Mouse (Mus musculus): ENCODE data around the gene Tmem82. TPM values are rescaled to one million over a fixed set of nuclear protein-coding genes. Genes with fewer than 3 reads are reported as not detected.
"Not testable (repeated sequence)": the region's sequence is repeated elsewhere in the genome, so short reads cannot be mapped to it uniquely, and the experiment has no call there.

Gene Tmem82
- polyA plus RNA-seq, 2 experiments from 2014 or later, result not detected

DNA sequence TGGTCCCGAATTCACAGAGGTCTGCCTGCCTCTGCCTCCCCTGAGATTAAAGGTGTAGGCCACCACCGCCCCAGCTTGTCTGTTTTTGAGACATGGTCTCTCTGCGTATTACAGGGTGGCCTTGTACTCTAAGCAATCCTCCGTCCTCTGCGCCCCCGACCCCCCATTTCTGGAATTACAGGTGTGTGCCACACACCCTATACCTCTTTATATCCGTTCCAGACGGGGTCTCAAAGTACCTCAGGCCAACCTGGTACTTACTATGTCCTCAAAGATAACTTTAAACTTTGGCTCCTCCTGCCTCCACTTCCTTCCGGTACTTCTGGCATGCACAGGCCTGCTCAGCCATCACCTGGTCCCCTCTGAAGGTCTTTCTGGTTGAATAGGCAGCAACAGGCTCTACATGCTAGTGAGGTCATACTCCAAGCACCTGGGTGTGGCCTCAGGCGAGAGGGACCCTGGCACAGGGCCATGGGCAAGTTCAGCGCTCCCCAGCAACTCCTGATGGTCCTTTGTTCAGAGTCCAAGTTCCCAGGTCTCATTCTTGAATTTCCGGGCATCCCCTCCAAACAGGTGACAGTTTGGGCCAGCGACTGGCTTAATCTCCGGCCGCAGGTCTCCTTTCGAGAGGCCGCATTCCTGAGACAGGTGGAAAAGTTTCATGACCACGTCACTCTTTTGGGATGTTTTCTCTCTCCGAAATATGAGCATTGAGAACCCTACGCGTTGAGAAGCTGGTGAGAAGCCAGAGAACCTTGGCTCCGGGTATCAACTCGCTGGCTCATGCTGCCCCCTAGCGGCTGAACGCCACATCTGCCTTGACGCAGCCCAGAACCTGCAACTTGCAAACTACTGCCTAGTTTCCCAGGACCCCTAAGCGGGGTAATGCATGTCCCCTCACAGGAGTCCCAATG, 43.4 kb downstream of the Tmem82 start:
- peak; percentile 77 for ATAC-seq

DNA sequence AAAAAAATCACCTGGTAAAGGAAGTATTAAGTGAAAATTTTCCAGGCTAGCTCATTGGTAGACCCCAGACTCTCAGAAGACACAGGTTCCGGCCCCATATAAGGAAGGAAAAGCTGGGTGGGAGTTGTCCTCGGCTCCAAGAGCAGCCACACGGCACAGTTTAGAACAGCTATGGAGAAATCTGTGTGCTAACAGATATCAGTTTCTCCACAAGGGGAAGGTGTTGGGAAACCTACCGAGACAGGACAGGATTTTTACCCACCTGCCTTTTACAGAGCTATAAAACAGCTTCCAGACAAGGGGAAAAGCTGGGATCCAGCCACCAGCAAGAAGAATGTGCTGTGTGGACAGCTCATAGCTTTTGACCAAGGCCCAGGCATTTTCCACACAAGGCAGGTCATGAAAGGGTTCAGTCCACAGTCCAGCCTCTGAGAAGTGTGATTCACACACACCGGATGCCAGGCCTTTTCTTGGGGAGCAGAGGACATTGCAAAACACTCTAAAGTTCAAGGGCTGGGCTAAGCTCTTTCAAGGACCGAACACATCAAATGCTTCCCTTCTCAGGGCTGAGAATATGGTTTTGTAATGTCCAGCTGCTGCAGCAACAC, 45.0 kb downstream of the Tmem82 start:
- no peak for ATAC-seq

DNA sequence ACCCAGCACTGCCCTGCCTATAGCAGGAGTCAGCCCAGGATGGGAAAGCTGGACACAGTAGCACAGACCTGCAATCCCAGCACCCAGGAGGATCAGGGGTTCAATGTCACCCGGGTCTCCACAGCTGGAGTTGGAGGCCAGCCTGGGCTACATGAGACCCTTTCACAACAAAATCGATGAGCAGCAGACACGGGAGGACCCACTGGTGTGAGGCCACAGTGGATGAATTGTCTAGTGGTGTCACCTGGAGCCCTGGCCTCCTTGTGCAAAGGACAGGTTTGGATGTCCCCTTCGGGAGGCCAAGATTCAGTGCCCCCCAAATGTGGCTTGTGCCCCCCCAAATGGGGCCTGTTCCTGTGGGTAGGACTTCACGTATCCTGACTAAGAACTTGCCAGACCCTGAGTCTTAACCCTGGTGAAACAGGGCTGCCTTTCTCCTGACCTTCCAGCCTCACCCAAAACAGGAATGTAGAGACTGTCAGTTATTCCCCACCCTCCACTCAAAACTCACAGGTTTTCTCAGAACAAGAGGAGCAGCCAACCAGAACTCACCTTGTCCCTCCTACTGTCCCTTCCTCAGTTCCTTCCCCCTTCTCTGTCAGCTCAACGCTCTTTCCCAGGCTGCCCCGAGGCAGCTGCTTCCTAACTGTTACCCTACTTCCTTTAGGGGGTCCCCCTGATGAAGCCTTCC, 45.6 kb downstream of the Tmem82 start:
- no peak for ATAC-seq

DNA sequence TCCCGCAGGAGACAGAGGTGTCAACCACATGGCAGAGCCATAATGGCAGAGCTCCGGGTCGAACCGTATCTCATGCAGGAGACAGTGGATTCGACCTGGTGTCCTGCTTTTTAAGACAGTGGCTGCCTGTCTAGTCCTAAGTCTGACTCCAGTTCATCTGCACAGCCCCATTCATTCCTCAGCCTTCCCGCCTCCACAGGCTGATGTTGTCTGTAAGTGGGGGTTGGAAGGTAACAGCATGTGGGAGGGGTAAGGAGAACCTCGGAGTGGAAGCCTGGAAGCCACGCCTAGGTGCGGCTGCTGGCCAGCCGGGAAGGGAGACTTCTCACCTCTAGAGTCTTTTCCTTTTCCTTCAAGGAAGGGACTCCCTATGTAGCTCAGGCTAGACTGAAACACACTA, 46.5 kb downstream of the Tmem82 start:
- ATAC-seq, result no peak

DNA sequence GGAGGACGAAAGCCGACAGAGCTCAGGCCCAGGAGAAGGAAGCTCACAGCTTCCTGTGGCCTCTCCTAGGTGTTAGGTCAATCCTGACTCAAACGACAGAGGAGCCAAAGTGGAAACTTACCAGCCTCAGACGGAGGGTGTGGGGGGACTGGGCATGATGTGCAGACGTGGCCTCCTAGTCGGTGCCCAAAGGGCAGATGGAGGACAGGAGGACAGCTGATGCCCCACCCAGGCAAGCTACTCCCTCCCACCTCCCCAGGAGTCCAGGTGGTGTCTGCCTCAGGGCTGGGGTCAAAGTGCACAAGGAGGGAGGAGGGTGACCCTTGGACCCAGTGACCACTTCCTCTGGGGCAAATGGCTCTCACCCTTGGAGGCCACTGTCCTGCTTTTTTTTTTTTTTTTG, 47.1 kb downstream of the Tmem82 start:
- ATAC-seq, result no peak

DNA sequence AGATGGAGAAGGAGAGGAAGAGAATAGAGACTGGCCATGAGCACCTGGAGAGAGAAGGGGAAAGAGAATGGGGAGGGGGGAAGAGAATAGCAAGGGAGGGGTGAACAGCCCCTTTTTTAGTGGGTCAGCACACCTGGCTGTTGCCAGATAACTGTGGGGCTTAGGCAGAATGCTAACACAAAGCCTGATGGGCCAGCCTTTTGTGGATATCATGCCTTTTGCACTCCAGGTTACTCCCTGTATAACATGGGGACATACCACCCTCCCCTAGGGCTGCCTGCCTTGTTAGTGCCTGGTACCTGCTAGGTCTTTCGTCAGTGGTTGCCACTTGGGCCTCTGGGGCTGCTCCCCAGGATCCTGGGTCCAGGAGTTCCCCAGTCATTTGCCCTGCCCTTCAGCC, 47.6 kb downstream of the Tmem82 start:
- ATAC-seq, result no peak

DNA sequence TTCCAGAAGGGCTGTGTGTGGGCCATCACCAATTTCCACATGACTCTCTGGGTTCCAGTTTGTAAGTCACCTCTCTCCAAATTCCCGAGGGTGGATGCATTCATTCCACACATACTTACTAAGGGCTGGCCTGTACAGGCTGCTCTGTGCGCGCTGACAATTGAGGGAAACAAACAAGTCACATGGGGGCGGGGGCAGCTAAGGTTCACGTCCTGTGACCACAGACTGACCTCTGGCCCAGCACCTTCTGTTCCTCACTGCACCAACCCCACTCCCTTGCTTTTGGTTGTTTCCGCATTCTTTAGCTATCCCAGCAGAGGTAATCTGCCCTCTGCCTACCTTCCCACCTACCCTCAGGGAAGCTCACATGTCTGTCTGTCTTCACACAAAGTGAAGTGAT, 48.4 kb downstream of the Tmem82 start:
- ATAC-seq, result no peak

DNA sequence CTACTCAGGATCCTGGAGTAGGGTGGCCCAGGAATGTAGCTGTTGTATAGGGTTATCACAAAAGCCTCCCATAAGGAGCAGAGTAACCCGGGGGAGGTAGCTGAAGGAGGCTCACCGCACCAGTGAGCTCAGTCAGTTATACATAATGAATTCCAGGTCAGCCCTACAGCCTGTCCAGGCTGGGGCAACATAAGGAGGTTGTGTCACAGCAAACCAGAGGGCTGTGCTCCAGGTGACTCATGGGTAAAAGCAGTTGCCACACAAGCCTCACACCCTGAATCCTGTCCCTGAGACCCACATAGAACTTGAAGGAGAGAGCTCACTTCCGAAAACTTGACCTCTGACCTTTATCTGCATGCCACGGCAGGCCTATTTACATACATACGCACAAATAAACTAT, 49.5 kb downstream of the Tmem82 start:
- ATAC-seq, result no peak

DNA sequence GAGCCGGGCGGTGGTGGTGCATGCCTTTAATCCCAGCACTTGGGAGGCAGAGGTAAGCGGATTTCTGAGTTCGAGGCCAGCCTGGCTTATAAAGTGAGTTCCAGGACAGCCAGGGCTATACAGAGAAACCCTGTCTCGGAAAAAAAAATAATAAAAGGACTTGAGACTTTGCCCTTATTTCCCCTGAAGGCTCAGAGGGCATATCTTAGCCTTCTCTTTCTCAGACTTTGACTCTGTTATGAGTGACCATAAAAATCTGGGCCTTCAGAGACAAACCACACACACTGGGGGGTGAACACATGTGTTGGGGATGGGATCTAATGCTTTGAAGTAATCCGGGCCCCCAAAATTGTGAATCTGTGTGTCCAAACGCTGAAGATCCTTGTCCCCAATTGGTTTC, 51.3 kb downstream of the Tmem82 start:
- ATAC-seq, result not testable (repeated sequence)

DNA sequence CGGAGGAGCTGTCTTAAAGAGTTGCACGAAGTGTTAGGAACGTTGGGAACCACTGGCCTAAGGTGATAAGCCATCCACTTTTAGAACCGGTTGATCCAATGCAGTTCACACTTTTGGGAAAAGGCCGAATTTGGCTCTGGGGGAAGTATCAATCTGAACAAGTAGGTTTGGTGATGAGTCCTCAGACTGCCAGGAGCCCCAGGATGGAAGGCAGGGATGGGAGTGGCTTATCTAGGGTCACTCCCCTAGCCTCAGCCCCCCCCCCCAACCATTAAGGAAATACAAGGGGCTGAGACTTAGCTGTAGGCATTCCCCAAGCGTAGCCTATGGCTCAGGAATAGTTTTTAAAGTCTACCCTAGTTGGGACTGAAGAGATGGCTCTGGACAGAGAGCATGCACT, 52.2 kb downstream of the Tmem82 start:
- ATAC-seq, result no peak

DNA sequence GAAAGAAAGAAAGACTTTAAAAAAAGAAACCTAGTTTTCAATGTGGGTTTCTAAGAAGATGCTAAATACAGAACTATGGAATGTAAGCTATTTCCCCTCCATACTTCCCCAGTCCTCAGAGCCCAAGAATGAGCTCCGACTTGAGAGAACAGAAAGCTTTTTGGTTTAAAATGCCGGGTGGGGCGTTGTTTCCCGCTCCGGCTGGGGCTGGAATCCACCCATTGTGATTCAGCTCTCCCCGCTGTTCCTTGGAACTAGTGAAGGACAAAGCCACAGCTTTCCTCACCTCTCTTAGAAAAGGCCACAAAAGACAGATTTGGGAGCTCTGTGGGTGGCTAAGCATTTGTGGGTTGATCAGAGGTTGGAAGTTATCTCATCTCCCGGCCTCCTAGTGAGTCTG, 53.1 kb downstream of the Tmem82 start:
- ATAC-seq, result no peak

DNA sequence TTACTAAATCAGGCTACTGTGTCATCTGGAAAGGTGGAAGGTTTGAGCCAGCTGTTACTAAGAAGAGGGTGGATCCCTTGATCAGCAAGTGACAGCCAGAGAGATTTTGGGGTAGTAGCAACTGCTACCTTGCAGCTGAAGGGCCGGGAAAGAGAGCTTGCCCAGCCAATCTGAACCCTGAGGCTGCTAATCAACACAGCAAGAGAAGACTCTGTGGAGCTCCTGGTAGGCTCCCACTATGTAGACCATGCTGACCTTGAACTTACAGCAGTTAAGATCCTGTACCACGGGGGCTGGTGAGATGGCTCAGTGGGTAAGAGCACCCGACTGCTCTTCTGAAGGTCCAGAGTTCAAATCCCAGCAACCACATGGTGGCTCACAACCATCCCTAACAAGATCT, 53.8 kb downstream of the Tmem82 start:
- ATAC-seq, result no peak

DNA sequence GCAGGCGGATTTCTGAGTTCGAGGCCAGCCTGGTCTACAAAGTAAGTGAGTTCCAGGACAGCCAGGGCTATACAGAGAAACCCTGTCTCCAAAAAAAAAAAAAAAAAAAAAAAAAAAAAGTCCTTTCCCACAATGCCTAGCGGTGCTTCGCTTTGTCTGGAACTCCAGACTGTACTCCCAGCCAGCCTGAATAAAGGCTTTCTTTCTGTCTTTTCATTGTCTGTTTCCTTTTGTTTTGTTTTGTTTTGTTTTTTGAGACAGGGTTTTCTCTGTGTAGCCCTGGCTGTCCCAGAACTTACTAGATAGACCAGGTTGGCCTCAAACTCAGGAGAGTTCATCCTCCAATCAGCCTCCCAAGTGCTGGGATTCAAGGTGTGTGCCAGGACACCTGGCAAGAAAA, 54.2 kb downstream of the Tmem82 start:
- ATAC-seq, result no peak

Other genes starting within 250 kb of the Tmem82 start
- not detected for gene Clcnka, start 219.9 kb downstream of the Tmem82 start, polyA plus RNA-seq (2017; shearing (Covaris generic))
- not detected for gene Clcnkb, start 202.6 kb downstream of the Tmem82 start, polyA plus RNA-seq (2017; shearing (Covaris generic))
- gene Hspb7, start 197.9 kb downstream of the Tmem82 start, polyA plus RNA-seq (2017; shearing (Covaris generic)), result not detected
- not detected for gene Srarp, start 182.5 kb downstream of the Tmem82 start, polyA plus RNA-seq (2017; shearing (Covaris generic))
- gene Zbtb17, start 174.0 kb downstream of the Tmem82 start, polyA plus RNA-seq (2017; shearing (Covaris generic)), result 10 to 100 TPM; 14.2 to 21.5 TPM
- gene Spen, start 80.0 kb downstream of the Tmem82 start, polyA plus RNA-seq (2017; shearing (Covaris generic)), result 10 to 100 TPM; 12.1 to 18.5 TPM
- under 1 TPM in 1 of 2 experiments, not detected in 1; 0.13 TPM for gene Fblim1, start 12.5 kb downstream of the Tmem82 start, polyA plus RNA-seq (2017; shearing (Covaris generic))
- not detected for gene Slc25a34, start 5.2 kb upstream of the Tmem82 start, polyA plus RNA-seq (2017; shearing (Covaris generic))
- gene Plekhm2, start 46.3 kb upstream of the Tmem82 start, polyA plus RNA-seq (2017; shearing (Covaris generic)), result 1 to 10 TPM; 2.1 to 3.4 TPM
- not detected for gene Rsc1a1, start 67.0 kb upstream of the Tmem82 start, polyA plus RNA-seq (2017; shearing (Covaris generic))
- 10 to 100 TPM; 19.1 to 20.7 TPM for gene Ddi2, start 104.8 kb upstream of the Tmem82 start, polyA plus RNA-seq (2017; shearing (Covaris generic))
- not detected for gene Agmat, start 128.0 kb upstream of the Tmem82 start, polyA plus RNA-seq (2017; shearing (Covaris generic))
- 1 to 10 TPM; 3.4 to 4.3 TPM for gene Dnajc16, start 172.3 kb upstream of the Tmem82 start, polyA plus RNA-seq (2017; shearing (Covaris generic))
- gene Casp9, start 175.0 kb upstream of the Tmem82 start, polyA plus RNA-seq (2017; shearing (Covaris generic)), result 10 to 100 TPM; 10.8 to 12.4 TPM
- not detected for gene Cela2a, start 207.5 kb upstream of the Tmem82 start, polyA plus RNA-seq (2017; shearing (Covaris generic))
- not detected for gene Ctrc, start 227.7 kb upstream of the Tmem82 start, polyA plus RNA-seq (2017; shearing (Covaris generic))